Mouse (Mus musculus) G1E (cell line): ENCODE data around the gene Tuba3a.

Experiments used
- CTCF ChIP-seq: IDR thresholded peaks from 2 replicates; pipeline ENCODE4 v1.5.1; 2012; ENCODE audit warnings: low read depth, low read length, inconsistent platforms, mixed read lengths
- GATA1 ChIP-seq: IDR thresholded peaks from 2 replicates; pipeline ENCODE4 v1.6.1; 2012; ENCODE audit warnings: borderline replicate concordance, low read length, inconsistent platforms, mixed read lengths
- POLR2AphosphoS5 ChIP-seq: IDR thresholded peaks from 2 replicates; pipeline ENCODE4 v1.6.1; 2012; ENCODE audit warnings: low read depth, low read length, inconsistent platforms; ENCODE audit not compliant: insufficient replicate concordance
- TAL1 ChIP-seq: conservative IDR thresholded peaks from 2 replicates; pipeline ENCODE4 v1.6.1; 2012; ENCODE audit warnings: low read depth, low read length, inconsistent platforms, mixed read lengths

DNA sequence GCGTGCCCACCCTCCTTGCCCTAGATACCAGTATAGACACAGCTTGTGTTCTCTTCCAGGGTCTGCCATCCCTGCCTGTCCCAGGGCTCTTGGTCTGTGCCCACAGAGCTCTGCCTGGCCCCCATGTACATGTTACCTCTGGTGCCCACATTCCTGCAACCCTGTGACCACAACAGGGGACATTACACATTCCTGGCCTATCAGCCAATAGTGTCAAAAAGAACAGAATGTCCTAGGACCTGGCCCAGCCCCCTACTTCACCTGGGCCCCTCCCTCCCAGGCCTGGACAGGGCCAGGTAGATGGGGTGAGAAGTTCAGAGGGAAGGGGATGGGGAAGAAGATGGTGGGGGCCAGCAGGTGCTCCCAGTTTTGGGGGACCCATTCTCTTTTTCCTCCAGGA is 34.5 kb upstream of the Tuba3a start, which contains the start of gene Scnn1a:
- TF ChIP-seq CTCF (no peak), POLR2AphosphoS5 (no peak), TAL1 (no peak), GATA1 (no peak)
